Mouse (Mus musculus) midbrain, postnatal 0 days (tissue): ENCODE data around the gene Acly. TPM values are rescaled to one million over a fixed set of nuclear protein-coding genes. Genes with fewer than 3 reads are reported as not detected.
A peak's percentile ranks its signal among the peaks of the same experiment; 100 is the strongest.

Experiments
- ATAC-seq: fragments of 200-750 bp; cut with Nextera tagmentation; 2 replicates; pipeline ENCODE4 v1.8.0; 2017; ENCODE audit warnings: moderate number of reproducible peaks, mild to moderate bottlenecking, moderate TSS enrichment, moderate library complexity; ENCODE audit not compliant: low FRiP score
- DNase-seq: peaks from one replicate; pipeline ENCODE4 v3.0.0-alpha.2; 2015; ENCODE audit warnings: low spot score
- H3K27ac ChIP-seq: fragments of 300-500 bp; sonication (generic); 2 replicates; pipeline ENCODE4 v1.5.1; 2014; ENCODE audit warnings: low read depth, mild to moderate bottlenecking, low read length, mixed read lengths
- H3K27me3 ChIP-seq: fragments of 300-500 bp; sonication (generic); 2 replicates; pipeline ENCODE4 v1.6.1; 2014; ENCODE audit warnings: low read length, control low read depth, mixed read lengths; ENCODE audit not compliant: insufficient read depth
- H3K36me3 ChIP-seq: fragments of 300-500 bp; sonication (generic); 2 replicates; pipeline ENCODE4 v1.6.1; 2014; ENCODE audit warnings: low read length, control low read depth, mixed read lengths; ENCODE audit not compliant: insufficient read depth
- H3K4me1 ChIP-seq: fragments of 300-500 bp; sonication (generic); 2 replicates; pipeline ENCODE4 v1.6.1; 2014; ENCODE audit warnings: mild to moderate bottlenecking, control low read depth, antibody characterized with exemption, low read length, mixed read lengths; ENCODE audit not compliant: insufficient read depth
- H3K4me2 ChIP-seq: fragments of 300-500 bp; sonication (generic); 2 replicates; pipeline ENCODE4 v1.6.1; 2014; ENCODE audit warnings: low read depth, mild to moderate bottlenecking, low read length, mixed read lengths; ENCODE audit not compliant: poor library complexity, severe bottlenecking
- H3K4me3 ChIP-seq: fragments of 300-500 bp; sonication (generic); 2 replicates; pipeline ENCODE4 v1.5.1; 2014; ENCODE audit warnings: low read depth, mild to moderate bottlenecking, low read length, moderate library complexity
- H3K9ac ChIP-seq: fragments of 300-500 bp; sonication (generic); replicated peaks from 2 replicates; pipeline ENCODE4 v1.6.1; 2014; ENCODE audit warnings: mild to moderate bottlenecking, low read length, moderate library complexity, mixed read lengths; ENCODE audit not compliant: poor library complexity, severe bottlenecking
- H3K9me3 ChIP-seq: fragments of 300-500 bp; sonication (generic); 2 replicates; pipeline ENCODE4 v1.6.1; 2016; ENCODE audit warnings: low read length, control low read depth
- CTCF ChIP-seq: IDR thresholded peaks from 2 replicates; pipeline ENCODE4 v1.5.1; 2016; ENCODE audit warnings: antibody characterized with exemption, mild to moderate bottlenecking
- WGBS: fragments of 180-500 bp; shearing (Covaris S2); extraction: QIAGEN DNeasy Blood & Tissue Kit; methylation state at CpG from one replicate; pipeline ENCODE4 v1.1.7; 2014; 5-methylcytosine and 5-hydroxymethylcytosine counted together
- microRNA-seq: library from miRNA; unstranded; fragments of <30 nt; microRNA quantifications from one replicate; pipeline ENCODE4, GENCODE M21; 2016; ENCODE audit warnings: borderline number of aligned reads
- polyA plus RNA-seq: library from polyadenylated mRNA; unstranded; fragments of >200 nt; fragmentation: Nextera tagmentation; extraction: Ambion mirVana; gene quantifications from 2 replicates; pipeline ENCODE4 v1.2.1, GENCODE M21; 2015
- total RNA-seq: library from RNA; depleted of rRNA; stranded (reverse); fragments of >200 nt; gene quantifications from 2 replicates; pipeline ENCODE4 v1.2.3, GENCODE M21; 2014; rRNA removed

Gene Acly
- total and polyA plus RNA-seq, 2 experiments from 2014 or later = 116 to 228 TPM

- no peak overlapping the region for H3K4me3 ChIP-seq
- no peaks in the 10 kb centered on the region for H3K4me1 ChIP-seq
- H3K27me3 ChIP-seq = no peaks in the 10 kb centered on the region
- no peak overlapping the region for H3K4me2 ChIP-seq
- H3K36me3 ChIP-seq = peaks cover 13% of the 10 kb centered on the region
- TF ChIP-seq CTCF = no peak
- WGBS = 81% methylated on average over 7 of the region's 7 CpGs
- H3K9me3 ChIP-seq = no peaks in the 10 kb centered on the region
- DNase-seq = no peak
- H3K27ac ChIP-seq = no peak overlapping the region
- no peak overlapping the region for H3K9ac ChIP-seq
- ATAC-seq = no peak
These were observed 97.7 kb downstream of the Acly start for GRCm38 (mm10) chr11:100430052-100430451.

GRCm38 (mm10) chr11:100428612-100429199 is 99.1 kb downstream of the Acly start:
- no peak for ATAC-seq
- H3K27ac ChIP-seq = no peak overlapping the region

GRCm38 (mm10) chr11:100426820-100427219 is 101.0 kb downstream of the Acly start:
- Histone ChIP-seq H3K9me3 (no peaks in the 10 kb centered on the region), H3K36me3 (peaks cover 10% of the 10 kb centered on the region), H3K27ac (no peak overlapping the region), H3K4me3 (no peak overlapping the region), H3K4me1 (no peaks in the 10 kb centered on the region), H3K27me3 (no peaks in the 10 kb centered on the region), H3K4me2 (no peak overlapping the region), H3K9ac (no peak overlapping the region)
- ATAC-seq (no peak), DNase-seq (no peak)
- no peak for TF ChIP-seq CTCF
- 89% methylated on average over 3 of the region's 3 CpGs for WGBS

More at GRCm38 (mm10) chr11:100428612-100429199, 99.1 kb downstream of the Acly start:
- H3K36me3 ChIP-seq = peaks cover 10% of the 10 kb centered on the region
- TF ChIP-seq CTCF = no peak
- H3K9me3 ChIP-seq = no peaks in the 10 kb centered on the region
- H3K4me1 ChIP-seq = no peaks in the 10 kb centered on the region
- H3K4me2 ChIP-seq = no peak overlapping the region
- WGBS = 58% methylated on average over 9 of the region's 9 CpGs
- H3K27me3 ChIP-seq = no peaks in the 10 kb centered on the region
- H3K4me3 ChIP-seq = no peak overlapping the region
- peak; percentile 47 for DNase-seq
- H3K9ac ChIP-seq = no peak overlapping the region

Small RNA genes lying within 50 kb of the gene (microRNA-seq; reads per million reads assigned to microRNA genes)
- gene Gm27374 (not detected), gene Mir7116 (not detected)

Other genes with a start within 250 kb of the Acly start
- gene Eif1, start 208.1 kb downstream of the Acly start, total RNA-seq = 84.7 and 117 TPM in 2 replicates
- 1,241 and 1,297 TPM in 2 replicates for gene Eif1, start 208.1 kb downstream of the Acly start, polyA plus RNA-seq
- not detected in 2 replicates for gene Gast, start 193.6 kb downstream of the Acly start, total RNA-seq
- 1.1 and 2.2 TPM in 2 replicates for gene Gast, start 193.6 kb downstream of the Acly start, polyA plus RNA-seq
- 743 and 796 TPM in 2 replicates for gene Hap1, start 171.9 kb downstream of the Acly start, total RNA-seq
- 597 and 631 TPM in 2 replicates for gene Hap1, start 171.9 kb downstream of the Acly start, polyA plus RNA-seq
- gene Jup, start 130.2 kb downstream of the Acly start, total RNA-seq = 133 and 156 TPM in 2 replicates
- 69.7 and 75.5 TPM in 2 replicates for gene Jup, start 130.2 kb downstream of the Acly start, polyA plus RNA-seq
- gene P3h4, start 113.2 kb downstream of the Acly start, total RNA-seq = 24.4 and 26.0 TPM in 2 replicates
- 23.4 and 23.7 TPM in 2 replicates for gene P3h4, start 113.2 kb downstream of the Acly start, polyA plus RNA-seq
- 29.0 and 33.9 TPM in 2 replicates for gene Fkbp10, start 112.3 kb downstream of the Acly start, total RNA-seq
- 19.9 and 21.8 TPM in 2 replicates for gene Fkbp10, start 112.3 kb downstream of the Acly start, polyA plus RNA-seq
- 57.2 and 58.5 TPM in 2 replicates for gene Nt5c3b, start 86.2 kb downstream of the Acly start, total RNA-seq
- gene Nt5c3b, start 86.2 kb downstream of the Acly start, polyA plus RNA-seq = 111 and 113 TPM in 2 replicates
- gene Klhl10, start 86.1 kb downstream of the Acly start, total RNA-seq = 0.22 and 0.61 TPM in 2 replicates
- 0.45 and 0.65 TPM in 2 replicates for gene Klhl10, start 86.1 kb downstream of the Acly start, polyA plus RNA-seq
- gene Klhl11, start 55.3 kb downstream of the Acly start, total RNA-seq = 57.4 and 66.2 TPM in 2 replicates
- 9.1 and 10.3 TPM in 2 replicates for gene Klhl11, start 55.3 kb downstream of the Acly start, polyA plus RNA-seq
- 0.33 and 0.71 TPM in 2 replicates for gene Ttc25, start 17.6 kb upstream of the Acly start, total RNA-seq
- gene Ttc25, start 17.6 kb upstream of the Acly start, polyA plus RNA-seq = 0.96 and 1.4 TPM in 2 replicates
- 54.7 and 68.8 TPM in 2 replicates for gene Cnp, start 46.9 kb upstream of the Acly start, total RNA-seq
- 65.3 and 76.0 TPM in 2 replicates for gene Cnp, start 46.9 kb upstream of the Acly start, polyA plus RNA-seq
- gene Nkiras2, start 91.2 kb upstream of the Acly start, total RNA-seq = 106 and 125 TPM in 2 replicates
- 80.9 and 89.3 TPM in 2 replicates for gene Nkiras2, start 91.2 kb upstream of the Acly start, polyA plus RNA-seq
- gene Dnajc7, start 92.2 kb upstream of the Acly start, total RNA-seq = 67.1 and 75.9 TPM in 2 replicates
- 228 and 234 TPM in 2 replicates for gene Dnajc7, start 92.2 kb upstream of the Acly start, polyA plus RNA-seq
- 0.66 and 2.5 TPM in 2 replicates for gene Zfp385c, start 164.5 kb upstream of the Acly start, total RNA-seq
- gene Zfp385c, start 164.5 kb upstream of the Acly start, polyA plus RNA-seq = 0.53 and 0.98 TPM in 2 replicates
- 2.4 and 3.8 TPM in 2 replicates for gene Dhx58, start 176.3 kb upstream of the Acly start, total RNA-seq
- gene Dhx58, start 176.3 kb upstream of the Acly start, polyA plus RNA-seq = 1.8 and 2.2 TPM in 2 replicates
- 62.8 and 75.6 TPM in 2 replicates for gene Kat2a, start 184.5 kb upstream of the Acly start, total RNA-seq
- 69.9 and 70.0 TPM in 2 replicates for gene Kat2a, start 184.5 kb upstream of the Acly start, polyA plus RNA-seq
- gene Hspb9, start 185.8 kb upstream of the Acly start, total RNA-seq = not detected in 2 replicates
- gene Hspb9, start 185.8 kb upstream of the Acly start, polyA plus RNA-seq = not detected in 2 replicates
- gene Rab5c, start 210.2 kb upstream of the Acly start, total RNA-seq = 218 and 250 TPM in 2 replicates
- gene Rab5c, start 210.2 kb upstream of the Acly start, polyA plus RNA-seq = 33.8 and 34.4 TPM in 2 replicates
- gene Kcnh4, start 231.9 kb upstream of the Acly start, total RNA-seq = 13.7 and 19.6 TPM in 2 replicates
- 6.1 and 7.4 TPM in 2 replicates for gene Kcnh4, start 231.9 kb upstream of the Acly start, polyA plus RNA-seq
- gene Hcrt, start 234.9 kb upstream of the Acly start, total RNA-seq = 4.5 and 6.7 TPM in 2 replicates
- 5.7 and 16.8 TPM in 2 replicates for gene Hcrt, start 234.9 kb upstream of the Acly start, polyA plus RNA-seq
- 13.9 and 14.1 TPM in 2 replicates for gene Ghdc, start 243.0 kb upstream of the Acly start, total RNA-seq
- 6.5 and 6.7 TPM in 2 replicates for gene Ghdc, start 243.0 kb upstream of the Acly start, polyA plus RNA-seq